26 mouse cellular contexts compared by ENCODE assay signal in the genomic region with DNA sequence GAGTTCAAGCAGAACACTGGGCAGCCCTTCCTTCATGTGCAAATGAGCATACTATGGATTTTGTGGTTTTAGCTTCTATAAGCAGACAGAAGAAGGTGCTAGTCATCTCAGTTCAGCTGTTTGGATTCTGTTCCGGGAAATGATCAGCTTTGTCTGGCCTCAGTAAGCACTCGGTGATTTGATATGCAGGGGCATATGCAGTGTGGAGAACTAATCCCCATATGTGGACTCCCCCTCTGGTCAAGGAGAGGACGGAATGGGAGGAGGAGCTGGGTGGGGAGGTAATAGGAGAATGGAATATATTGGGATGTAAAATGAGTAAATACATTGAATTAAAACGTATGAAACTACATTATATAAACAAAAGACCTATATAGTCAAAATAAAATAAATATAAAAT.
A peak's percentile ranks its signal among the peaks of the same experiment; 100 is the strongest.
DNase-seq lines count a peak whose midpoint lies in the region; ATAC-seq and TF ChIP-seq lines count a peak whose summit lies in the region.
"Had no signal": no experiment of that assay in that cellular context is flagged by ENCODE, and none has a peak within 500 bp of the region (broad histone marks: within the 10 kb centered on the region; RNA-seq: fewer than 3 reads in every experiment).

No protein-coding gene starts in this region.

- 63% methylated on average over 4 of the region's 4 CpGs for WGBS in embryonic facial prominence, embryonic 14.5 days
- 80% methylated on average over 4 of the region's 4 CpGs for WGBS in embryonic facial prominence, embryonic 10.5 days
- WGBS in kidney, postnatal 0 days, result 39% methylated on average over 4 of the region's 4 CpGs
- 52% methylated on average over 4 of the region's 4 CpGs for WGBS in midbrain, embryonic 11.5 days
- WGBS in midbrain, embryonic 10.5 days, result 70% methylated on average over 4 of the region's 4 CpGs
- WGBS in limb, embryonic 14.5 days, result 71% methylated on average over 4 of the region's 4 CpGs

- peak; percentile 44; the same call in 1 of the 2 replicates for ATAC-seq in embryonic facial prominence, embryonic 14.5 days (ENCODE audit: low read depth)
- ATAC-seq in kidney, postnatal 0 days (replicated peaks; ENCODE audit: low FRiP score, low read depth), result no peak
- ATAC-seq in midbrain, embryonic 11.5 days (ENCODE audit: low FRiP score), result peak; percentile 75
- peak; percentile 77 for ATAC-seq in limb, embryonic 14.5 days (ENCODE audit: low FRiP score, low read depth)
- ATAC-seq: activated CD4-positive, CD25-positive, alpha-beta regulatory T cell, adult 4 months; forebrain, embryonic 13.5 days; forebrain, embryonic 16.5 days had no signal

- H3K27ac ChIP-seq in embryonic facial prominence, embryonic 14.5 days (replicated peaks; ENCODE audit: low read depth, low read length), result no peak overlapping the region
- no peak overlapping the region for H3K27ac ChIP-seq in embryonic facial prominence, embryonic 10.5 days (replicated peaks)
- no peak overlapping the region for H3K27ac ChIP-seq in kidney, postnatal 0 days
- no peak overlapping the region for H3K27ac ChIP-seq in midbrain, embryonic 11.5 days (ENCODE audit: low read depth, low read length)
- H3K27ac ChIP-seq in midbrain, embryonic 10.5 days (replicated peaks), result no peak overlapping the region
- no peak overlapping the region for H3K27ac ChIP-seq in limb, embryonic 14.5 days (replicated peaks; ENCODE audit: low read depth, low read length)
- H3K27ac ChIP-seq: embryonic facial prominence, embryonic 13.5 days; forebrain, embryonic 10.5 days; forebrain, embryonic 13.5 days; heart, adult 2 months; heart, embryonic 10.5 days; heart, embryonic 13.5 days; hindbrain, embryonic 14.5 days had no signal

- H3K4me3 ChIP-seq in embryonic facial prominence, embryonic 14.5 days (ENCODE audit: low read depth, low read length), result no peak overlapping the region
- H3K4me3 ChIP-seq in embryonic facial prominence, embryonic 10.5 days, result no peak overlapping the region
- no peak overlapping the region for H3K4me3 ChIP-seq in kidney, postnatal 0 days (replicated peaks; ENCODE audit: low read depth, low read length)
- no peak overlapping the region for H3K4me3 ChIP-seq in midbrain, embryonic 11.5 days (ENCODE audit: low read depth, low read length)
- no peak overlapping the region for H3K4me3 ChIP-seq in midbrain, embryonic 10.5 days
- no peak overlapping the region for H3K4me3 ChIP-seq in limb, embryonic 14.5 days (replicated peaks; ENCODE audit: low read length)
- H3K4me3 ChIP-seq: embryonic facial prominence, embryonic 13.5 days; forebrain, embryonic 10.5 days; forebrain, embryonic 13.5 days; heart, adult 2 months; heart, embryonic 10.5 days; heart, embryonic 13.5 days had no signal

- no peak for TF ChIP-seq POLR2A in limb, embryonic 14.5 days (IDR thresholded peaks at IDR 0.05; ENCODE audit: borderline replicate concordance, extremely low read depth, insufficient read depth, insufficient read length)

- H3K36me3 ChIP-seq in embryonic facial prominence, embryonic 14.5 days (ENCODE audit: control insufficient read depth, insufficient read depth, low read length), result no peaks in the 10 kb centered on the region
- H3K36me3 ChIP-seq in embryonic facial prominence, embryonic 10.5 days (replicated peaks), result no peaks in the 10 kb centered on the region
- no peaks in the 10 kb centered on the region for H3K36me3 ChIP-seq in kidney, postnatal 0 days (ENCODE audit: insufficient read depth, low read length)
- H3K36me3 ChIP-seq in midbrain, embryonic 11.5 days (ENCODE audit: control insufficient read depth, insufficient read depth, low read length), result no peaks in the 10 kb centered on the region
- no peaks in the 10 kb centered on the region for H3K36me3 ChIP-seq in midbrain, embryonic 10.5 days
- no peaks in the 10 kb centered on the region for H3K36me3 ChIP-seq in limb, embryonic 14.5 days (ENCODE audit: control insufficient read depth, insufficient read depth, low read length)
- H3K36me3 ChIP-seq: embryonic facial prominence, embryonic 13.5 days; forebrain, embryonic 10.5 days; heart, embryonic 10.5 days; heart, embryonic 13.5 days had no signal

- no peaks in the 10 kb centered on the region for H3K4me1 ChIP-seq in embryonic facial prominence, embryonic 14.5 days (ENCODE audit: control insufficient read depth, insufficient read depth, low read length)
- H3K4me1 ChIP-seq in embryonic facial prominence, embryonic 10.5 days, result no peaks in the 10 kb centered on the region
- H3K4me1 ChIP-seq in kidney, postnatal 0 days (replicated peaks; ENCODE audit: insufficient read depth, low read length), result no peaks in the 10 kb centered on the region
- no peaks in the 10 kb centered on the region for H3K4me1 ChIP-seq in midbrain, embryonic 11.5 days (ENCODE audit: control insufficient read depth, insufficient read depth, low read length)
- H3K4me1 ChIP-seq in midbrain, embryonic 10.5 days, result peaks cover 3% of the 10 kb centered on the region; the same call in 1 of the 2 replicates
- no peaks in the 10 kb centered on the region for H3K4me1 ChIP-seq in limb, embryonic 14.5 days (ENCODE audit: control insufficient read depth, insufficient read depth, low read length)
- H3K4me1 ChIP-seq: embryonic facial prominence, embryonic 13.5 days; forebrain, embryonic 10.5 days; forebrain, embryonic 13.5 days; heart, embryonic 10.5 days; heart, embryonic 13.5 days had no signal

- H3K9me3 ChIP-seq in embryonic facial prominence, embryonic 14.5 days (ENCODE audit: control insufficient read depth, low read length), result no peaks in the 10 kb centered on the region
- no peaks in the 10 kb centered on the region for H3K9me3 ChIP-seq in embryonic facial prominence, embryonic 10.5 days
- no peaks in the 10 kb centered on the region for H3K9me3 ChIP-seq in kidney, postnatal 0 days (replicated peaks; ENCODE audit: low read length)
- no peaks in the 10 kb centered on the region for H3K9me3 ChIP-seq in midbrain, embryonic 11.5 days (ENCODE audit: control insufficient read depth, low read length)
- H3K9me3 ChIP-seq in midbrain, embryonic 10.5 days (replicated peaks), result no peaks in the 10 kb centered on the region
- no peaks in the 10 kb centered on the region for H3K9me3 ChIP-seq in limb, embryonic 14.5 days (ENCODE audit: control insufficient read depth, low read length)
- H3K9me3 ChIP-seq: embryonic facial prominence, embryonic 13.5 days; forebrain, embryonic 10.5 days; forebrain, embryonic 13.5 days; heart, embryonic 10.5 days; heart, embryonic 13.5 days had no signal

- DNase-seq in embryonic facial prominence, embryonic 14.5 days (ENCODE audit: low spot score), result peak; percentile 26
- no peak for DNase-seq in embryonic facial prominence, embryonic 10.5 days (ENCODE audit: low spot score)
- peak; percentile 3 for DNase-seq in kidney, postnatal 0 days (ENCODE audit: low spot score)
- DNase-seq in kidney, adult 18-20 months, result no peak
- no peak for DNase-seq in midbrain, embryonic 11.5 days (ENCODE audit: low spot score, missing footprints)
- no peak for DNase-seq in midbrain, embryonic 10.5 days (ENCODE audit: low spot score)
- DNase-seq in limb, embryonic 14.5 days (ENCODE audit: low spot score), result no peak
- no peak for DNase-seq in cerebellum, adult 8-10 months
- DNase-seq: adrenal gland, adult 8-10 months; adrenal gland, postnatal 25 days; cerebellum, adult 18-20 months; cerebellum, adult 9-11 months; cerebellum, postnatal 25 days; gastrocnemius, postnatal 10 days; gastrocnemius, postnatal 36 days; heart, adult 2 months; heart, postnatal 14 days; heart, postnatal 4 days had no signal

- TF ChIP-seq CTCF in kidney, postnatal 0 days (IDR thresholded peaks at IDR 0.05; ENCODE audit: low read depth), result no peak

- H3K27me3 ChIP-seq in embryonic facial prominence, embryonic 14.5 days (replicated peaks; ENCODE audit: control insufficient read depth, insufficient read depth, low read length), result no peaks in the 10 kb centered on the region
- no peaks in the 10 kb centered on the region for H3K27me3 ChIP-seq in embryonic facial prominence, embryonic 10.5 days (replicated peaks; ENCODE audit: low read depth, poor library complexity, severe bottlenecking)
- no peaks in the 10 kb centered on the region for H3K27me3 ChIP-seq in kidney, postnatal 0 days (ENCODE audit: insufficient read depth, low read length)
- no peaks in the 10 kb centered on the region for H3K27me3 ChIP-seq in midbrain, embryonic 11.5 days (ENCODE audit: control insufficient read depth, insufficient read depth, low read length)
- no peaks in the 10 kb centered on the region for H3K27me3 ChIP-seq in midbrain, embryonic 10.5 days (ENCODE audit: low read depth, poor library complexity, severe bottlenecking)
- no peaks in the 10 kb centered on the region for H3K27me3 ChIP-seq in limb, embryonic 14.5 days (ENCODE audit: control insufficient read depth, insufficient read depth, low read length)
- H3K27me3 ChIP-seq: embryonic facial prominence, embryonic 13.5 days; forebrain, embryonic 13.5 days; heart, embryonic 13.5 days had no signal

- H3K4me2 ChIP-seq in embryonic facial prominence, embryonic 14.5 days (ENCODE audit: low read depth, low read length), result no peak overlapping the region
- H3K4me2 ChIP-seq in kidney, postnatal 0 days (ENCODE audit: low read length), result no peak overlapping the region
- H3K4me2 ChIP-seq in midbrain, embryonic 11.5 days, result no peak overlapping the region
- H3K4me2 ChIP-seq in limb, embryonic 14.5 days (replicated peaks; ENCODE audit: low read depth, low read length, severe bottlenecking), result no peak overlapping the region
- H3K4me2 ChIP-seq: embryonic facial prominence, embryonic 13.5 days; forebrain, embryonic 13.5 days; heart, embryonic 13.5 days; hindbrain, embryonic 14.5 days had no signal

- H3K9ac ChIP-seq in embryonic facial prominence, embryonic 14.5 days (ENCODE audit: low read depth, low read length), result no peak overlapping the region
- no peak overlapping the region for H3K9ac ChIP-seq in kidney, postnatal 0 days (ENCODE audit: low read depth, low read length)
- H3K9ac ChIP-seq in midbrain, embryonic 11.5 days (ENCODE audit: low read length), result no peak overlapping the region
- H3K9ac ChIP-seq in limb, embryonic 14.5 days (ENCODE audit: low read depth, low read length, severe bottlenecking), result no peak overlapping the region
- H3K9ac ChIP-seq: embryonic facial prominence, embryonic 13.5 days; forebrain, embryonic 13.5 days; heart, embryonic 13.5 days; hindbrain, embryonic 14.5 days had no signal

Comparison
In these comparisons a context has a peak if more than half of its experiments do, and no peak if none do; other contexts are left out.
1. DNase-seq: peak in embryonic facial prominence, embryonic 14.5 days (single experiment) and kidney, postnatal 0 days (single experiment); none in embryonic facial prominence, embryonic 10.5 days (single experiment), kidney, adult 18-20 months (single experiment), midbrain, embryonic 11.5 days (single experiment), midbrain, embryonic 10.5 days (single experiment), limb, embryonic 14.5 days (single experiment) and cerebellum, adult 8-10 months (single experiment).